Mouse (Mus musculus) ES-E14 (cell line): ENCODE results near the gene Dennd1a. TPM values are rescaled to one million over a fixed set of nuclear protein-coding genes. Genes with fewer than 3 reads are reported as not detected.

Source experiments
- DNase-seq: peaks from one replicate; pipeline ENCODE4 v3.0.0-alpha.2; 2013; ENCODE audit warnings: low read depth, low spot score
- H3K27ac ChIP-seq: 2 replicates; pipeline ENCODE4 v1.5.1; 2012; ENCODE audit warnings: low read depth, mild to moderate bottlenecking, low read length, moderate library complexity, mixed read lengths; ENCODE audit not compliant: poor library complexity, insufficient read depth, severe bottlenecking
- H3K36me3 ChIP-seq: 2 replicates; pipeline ENCODE4 v1.6.1; 2012; ENCODE audit warnings: mild to moderate bottlenecking, low read length, moderate library complexity, mixed read lengths; ENCODE audit not compliant: control insufficient read depth, poor library complexity, insufficient read depth, severe bottlenecking
- H3K4me1 ChIP-seq, 2 experiments: fragments of 150-350 bp in 1 of 2; sonication (generic) in 1 of 2; 2 replicates each; pipeline ENCODE4 v1.6.1; 2012; ENCODE audit warnings: low read length in 2 of 2, mild to moderate bottlenecking in 1 of 2, mixed read lengths in 1 of 2; ENCODE audit not compliant: control insufficient read depth in 2 of 2, insufficient read depth in 2 of 2, poor library complexity in 1 of 2
- H3K4me3 ChIP-seq, 2 experiments: fragments of 150-350 bp in 1 of 2; sonication (generic) in 1 of 2; 2 replicates each; pipeline ENCODE4 v1.5.1; 2012; ENCODE audit warnings: low read length in 2 of 2, low read depth in 1 of 2, mild to moderate bottlenecking in 1 of 2, mixed read lengths in 1 of 2; ENCODE audit not compliant: insufficient read depth in 1 of 2, poor library complexity in 1 of 2, severe bottlenecking in 1 of 2
- H3K9ac ChIP-seq: 2 replicates; pipeline ENCODE4 v1.6.1; 2012; ENCODE audit warnings: low read depth, mild to moderate bottlenecking, low read length, mixed read lengths; ENCODE audit not compliant: poor library complexity, insufficient read depth, severe bottlenecking
- H3K9me3 ChIP-seq: fragments of 150-350 bp; sonication (generic); 2 replicates; pipeline ENCODE4 v1.6.1; 2012; ENCODE audit warnings: low read depth, mild to moderate bottlenecking, low read length; ENCODE audit not compliant: control insufficient read depth, insufficient read depth
- CHD2 ChIP-seq: IDR thresholded peaks from 2 replicates; pipeline ENCODE4 v1.6.1; 2014; ENCODE audit warnings: mild to moderate bottlenecking, low read depth, low read length, inconsistent platforms
- HCFC1 ChIP-seq: IDR thresholded peaks from 2 replicates; pipeline ENCODE4 v1.6.1; 2012; ENCODE audit warnings: low read length, inconsistent platforms, borderline replicate concordance; ENCODE audit not compliant: insufficient read depth
- MAFK ChIP-seq: IDR thresholded peaks from 2 replicates; pipeline ENCODE4 v1.6.1; 2014; ENCODE audit warnings: mild to moderate bottlenecking, low read depth, low read length, inconsistent platforms; ENCODE audit not compliant: insufficient read depth
- ZC3H11A ChIP-seq: IDR thresholded peaks from 2 replicates; pipeline ENCODE4 v1.6.1; 2012; ENCODE audit warnings: low read depth, mild to moderate bottlenecking, inconsistent platforms, low read length, borderline replicate concordance
- ZNF384 ChIP-seq: IDR thresholded peaks from 2 replicates; pipeline ENCODE4 v1.6.1; 2012; ENCODE audit warnings: low read depth, low read length, inconsistent platforms
- in situ Hi-C, 2 experiments: fragments of 600-800 bp; cut with MboI; formaldehyde crosslinking; loops; one replicate each; pipeline ENCODE4 v1.15.1; 2025; ENCODE audit warnings: low sequenced_read_pairs in 2 of 2, inconsistent platforms in 1 of 2; ENCODE audit not compliant: unreplicated experiment in 2 of 2
- total RNA-seq: library from RNA; depleted of rRNA; stranded (reverse); fragments of 300-350 nt; gene quantifications from 2 replicates; pipeline ENCODE4 v1.2.3, GENCODE M21; 2012

The Dennd1a gene
- total RNA-seq, 1 experiment = 6.5 TPM

GRCm38 (mm10) chr2:38111655-38112351 is 175.4 kb downstream of the Dennd1a start:
- H3K27ac ChIP-seq = no peak overlapping the region
- TF ChIP-seq HCFC1 (no peak), ZNF384 (no peak), ZC3H11A (no peak), CHD2 (no peak), MAFK (no peak)
- no peaks in the 10 kb centered on the region for H3K4me1 ChIP-seq
- no peaks in the 10 kb centered on the region for H3K36me3 ChIP-seq
- DNase-seq = no peak
- H3K4me3 ChIP-seq = no peak overlapping the region
- in situ Hi-C loops = no loop called here
- H3K9ac ChIP-seq = no peak overlapping the region
- no peaks in the 10 kb centered on the region for H3K9me3 ChIP-seq

GRCm38 (mm10) chr2:38108586-38108985 is 178.6 kb downstream of the Dennd1a start:
- no peaks in the 10 kb centered on the region for H3K9me3 ChIP-seq
- DNase-seq = no peak

GRCm38 (mm10) chr2:38102674-38103073 is 184.5 kb downstream of the Dennd1a start:
- Histone ChIP-seq H3K9ac (no peak overlapping the region), H3K9me3 (no peaks in the 10 kb centered on the region), H3K27ac (no peak overlapping the region)

More at GRCm38 (mm10) chr2:38108586-38108985, 178.6 kb downstream of the Dennd1a start:
- Histone ChIP-seq H3K4me3 (no peak overlapping the region), H3K27ac (no peak overlapping the region), H3K36me3 (no peaks in the 10 kb centered on the region), H3K4me1 (no peaks in the 10 kb centered on the region), H3K9ac (no peak overlapping the region)
- TF ChIP-seq CHD2 (no peak), ZNF384 (no peak), HCFC1 (no peak), MAFK (no peak), ZC3H11A (no peak)
- in situ Hi-C loops = no loop called here

GRCm38 (mm10) chr2:38100289-38100688 is 186.9 kb downstream of the Dennd1a start:
- Histone ChIP-seq H3K9ac (no peak overlapping the region), H3K4me1 (peaks cover 0 to 2% of the 10 kb centered on the region in 2 experiments; a peak in 1 of 4 replicates), H3K9me3 (no peaks in the 10 kb centered on the region), H3K4me3 (no peak overlapping the region), H3K27ac (no peak overlapping the region), H3K36me3 (no peaks in the 10 kb centered on the region)
- DNase-seq = no peak
- TF ChIP-seq ZC3H11A = no peak
- no peak for TF ChIP-seq CHD2
- no peak for TF ChIP-seq HCFC1
- TF ChIP-seq ZNF384 = no peak
- in situ Hi-C loops = no loop called here

More at GRCm38 (mm10) chr2:38102674-38103073, 184.5 kb downstream of the Dennd1a start:
- no peak overlapping the region for H3K4me3 ChIP-seq
- no peaks in the 10 kb centered on the region for H3K36me3 ChIP-seq
- DNase-seq = no peak
- peaks cover 0 to 2% of the 10 kb centered on the region in 2 experiments; a peak in 1 of 4 replicates for H3K4me1 ChIP-seq
- TF ChIP-seq HCFC1 (no peak), CHD2 (no peak)
- in situ Hi-C loops = no loop called here
